Comparison of ENCODE assay signal across 24 mouse cellular contexts in genomic region chr16:88962773-88963172, GRCm38 (mm10). TPM values are rescaled to one million over a fixed set of nuclear protein-coding genes. Genes with fewer than 3 reads are reported as not detected.
"Had no signal": no experiment of that assay in that cellular context is flagged by ENCODE, and none has a peak within 500 bp of the region (broad histone marks: within the 10 kb centered on the region; RNA-seq: fewer than 3 reads in every experiment).

Gene Krtap16-3, minus strand, starts transcription at chr16:88962873.

- H3K4me3 ChIP-seq: midbrain, embryonic 10.5 days; midbrain, embryonic 12.5 days; myocyte; neural tube, embryonic 13.5 days; neural tube, embryonic 15.5 days; stomach, embryonic 15.5 days had no signal

- ATAC-seq: midbrain, embryonic 16.5 days had no signal

- H3K27me3 ChIP-seq: midbrain, embryonic 12.5 days; neural tube, embryonic 13.5 days; neural tube, embryonic 15.5 days; stomach, embryonic 15.5 days had no signal

- H3K9me3 ChIP-seq: midbrain, embryonic 10.5 days; midbrain, embryonic 12.5 days; neural tube, embryonic 13.5 days; neural tube, embryonic 15.5 days; stomach, embryonic 15.5 days had no signal

- H3K27ac ChIP-seq: midbrain, embryonic 10.5 days; midbrain, embryonic 12.5 days; neural tube, embryonic 13.5 days; neural tube, embryonic 15.5 days; stomach, embryonic 15.5 days; stomach, postnatal 0 days had no signal

- H3K9ac ChIP-seq: lung, embryonic 14.5 days; midbrain, embryonic 12.5 days; neural tube, embryonic 13.5 days; neural tube, embryonic 15.5 days; stomach, embryonic 15.5 days had no signal

- DNase-seq: lung, adult 18-20 months; lung, embryonic 14.5 days; lung, postnatal 10 days; lung, postnatal 4 days; midbrain, embryonic 14.5 days; right cerebral cortex, postnatal 14 days; thymus, adult 2 months; thymus, postnatal 25 days; thymus, postnatal 4 days had no signal

- H3K36me3 ChIP-seq: midbrain, embryonic 10.5 days; midbrain, embryonic 12.5 days; neural tube, embryonic 13.5 days; neural tube, embryonic 15.5 days; stomach, embryonic 15.5 days had no signal

- H3K4me2 ChIP-seq: lung, embryonic 14.5 days; midbrain, embryonic 12.5 days; neural tube, embryonic 13.5 days; neural tube, embryonic 15.5 days; stomach, embryonic 15.5 days had no signal

- H3K4me1 ChIP-seq: midbrain, embryonic 10.5 days; midbrain, embryonic 12.5 days; neural tube, embryonic 13.5 days; neural tube, embryonic 15.5 days; stomach, embryonic 15.5 days had no signal

RNA-seq across cellular contexts. Expression of gene Krtap16-3, which starts in this region (rescaled TPM):
- total RNA-seq: megakaryocyte, adult 5-6 weeks; megakaryocyte-erythroid progenitor cell, adult 5-6 weeks had no signal
- polyA plus RNA-seq: lung, embryonic 14.5 days; lung, embryonic 16.5 days; midbrain, embryonic 10.5 days; midbrain, embryonic 12.5 days; midbrain, embryonic 14.5 days; midbrain, embryonic 16.5 days; myocyte; neural tube, embryonic 11.5 days; neural tube, embryonic 13.5 days; neural tube, embryonic 15.5 days; spleen, adult 2 months; stomach, embryonic 15.5 days; stomach, postnatal 0 days; testis, adult 2 months; thymus, adult 2 months; urinary bladder, adult 2 months had no signal
